Mouse (Mus musculus) myocyte (in vitro differentiated cells): ENCODE measurements at regions not wholly inside any gene's neighbourhood (a gene's known extent, or its start where the extent isn't known, plus 50 kb on each side); places are given as distances from the start of the nearest gene placed in this dataset.

Source experiments
- H3K27me3 ChIP-seq: one replicate; pipeline ENCODE4 v1.6.1; 2011; ENCODE audit not compliant: control insufficient read depth, insufficient read depth, insufficient read length
- H3K36me3 ChIP-seq: one replicate; pipeline ENCODE4 v1.6.1; 2011; ENCODE audit not compliant: control insufficient read depth, insufficient read depth
- H3K4me2 ChIP-seq: one replicate; pipeline ENCODE4 v1.6.1; 2011; ENCODE audit warnings: low read depth, control low read depth
- H3K4me3 ChIP-seq: one replicate; pipeline ENCODE4 v1.5.1; 2011; ENCODE audit warnings: mild to moderate bottlenecking, control low read depth, moderate library complexity
- H3K79me2 ChIP-seq: one replicate; pipeline ENCODE4 v1.6.1; 2011; ENCODE audit not compliant: control insufficient read depth, insufficient read depth
- H3ac ChIP-seq: one replicate; pipeline ENCODE4 v1.6.1; 2011; ENCODE audit not compliant: control insufficient read depth, insufficient read length
- E2F4 ChIP-seq: IDR thresholded peaks from one replicate; pipeline ENCODE4 v1.6.1; 2011; ENCODE audit warnings: mild to moderate bottlenecking, control low read depth, moderate library complexity; ENCODE audit not compliant: insufficient read depth
- MAX ChIP-seq: IDR thresholded peaks from one replicate; pipeline ENCODE4 v1.6.1; 2011; ENCODE audit warnings: low read depth, mild to moderate bottlenecking, control low read depth
- MYOD1 ChIP-seq, 3 experiments: IDR thresholded peaks; one replicate each; pipeline ENCODE4 v1.6.1; 2011; ENCODE audit warnings: control low read depth in 2 of 3, low read depth in 2 of 3, mild to moderate bottlenecking in 2 of 3, moderate library complexity in 1 of 3; ENCODE audit not compliant: insufficient read length in 2 of 3, control insufficient read depth in 1 of 3
- MYOG ChIP-seq, 3 experiments: IDR thresholded peaks; one replicate each; pipeline ENCODE4 v1.6.1; 2011; ENCODE audit warnings: control low read depth in 2 of 3, low read depth in 2 of 3, mild to moderate bottlenecking in 2 of 3; ENCODE audit not compliant: insufficient read length in 2 of 3, control insufficient read depth in 1 of 3, insufficient read depth in 1 of 3
- POLR2A ChIP-seq: IDR thresholded peaks from one replicate; pipeline ENCODE4 v1.6.1; 2011; ENCODE audit warnings: low read depth, mild to moderate bottlenecking, control low read depth, moderate library complexity; ENCODE audit not compliant: insufficient read length
- POLR2AphosphoS2 ChIP-seq: IDR thresholded peaks from one replicate; pipeline ENCODE4 v1.6.1; 2011; ENCODE audit warnings: low read depth, control low read depth; ENCODE audit not compliant: insufficient read length
- REST ChIP-seq: IDR thresholded peaks from one replicate; pipeline ENCODE4 v1.6.1; 2011; ENCODE audit warnings: mild to moderate bottlenecking, control low read depth, moderate library complexity; ENCODE audit not compliant: insufficient read depth, insufficient read length
- SRF ChIP-seq: IDR thresholded peaks from one replicate; pipeline ENCODE4 v1.6.1; 2011; ENCODE audit warnings: low read depth; ENCODE audit not compliant: control insufficient read depth, insufficient read length
- TCF12 ChIP-seq: IDR thresholded peaks from one replicate; pipeline ENCODE4 v1.6.1; 2011; ENCODE audit warnings: mild to moderate bottlenecking, control low read depth; ENCODE audit not compliant: poor library complexity, insufficient read depth, severe bottlenecking
- TCF3 ChIP-seq: IDR thresholded peaks from one replicate; pipeline ENCODE4 v1.6.1; 2011; ENCODE audit warnings: low read depth, control low read depth; ENCODE audit not compliant: insufficient read length
- USF1 ChIP-seq: IDR thresholded peaks from one replicate; pipeline ENCODE4 v1.6.1; 2011; ENCODE audit warnings: low read depth, mild to moderate bottlenecking, control low read depth, moderate library complexity

DNA sequence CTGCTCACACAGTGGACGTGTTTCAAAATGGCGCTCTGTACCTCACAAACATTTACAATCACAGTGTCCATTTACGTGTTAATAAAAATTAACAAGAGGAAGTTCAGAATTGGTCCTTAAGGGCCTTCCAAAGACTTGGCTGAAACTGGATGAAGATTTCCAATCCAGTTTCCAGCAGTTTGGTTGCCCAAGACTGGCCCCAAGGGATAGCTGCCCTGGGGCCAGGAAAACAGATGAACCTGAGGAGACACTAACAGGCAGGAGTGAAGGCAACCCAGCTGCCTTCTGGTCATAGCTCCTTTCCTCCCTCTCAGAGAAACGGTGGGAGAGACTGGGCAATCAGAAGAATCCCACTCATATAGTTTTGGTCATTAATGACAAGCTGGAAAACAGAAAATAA is 102.6 kb upstream of the Dyrk2 start:
- Histone ChIP-seq H3K36me3 (no peaks in the 10 kb centered on the region), H3K4me2 (no peak overlapping the region), H3K4me3 (no peak overlapping the region), H3K79me2 (no peaks in the 10 kb centered on the region), H3K27me3 (no peaks in the 10 kb centered on the region), H3ac (no peak overlapping the region)
- TF ChIP-seq TCF3 = no peak
- TF ChIP-seq MAX = no peak
- no peak for TF ChIP-seq MYOD1 (IDR thresholded peaks at IDR 0.05; ENCODE audit: control insufficient read depth in 1 of 3, insufficient read length in 2 of 3, low read depth in 2 of 3)
- TF ChIP-seq POLR2A = no peak
- no peak for TF ChIP-seq SRF
- no peak for TF ChIP-seq POLR2AphosphoS2

GRCm38 (mm10) chr10:118970457-118971175 is 100.6 kb upstream of the Dyrk2 start:
- Histone ChIP-seq H3K79me2 (no peaks in the 10 kb centered on the region), H3ac (no peak overlapping the region), H3K4me2 (no peak overlapping the region), H3K4me3 (no peak overlapping the region), H3K36me3 (no peaks in the 10 kb centered on the region), H3K27me3 (no peaks in the 10 kb centered on the region)
- no peak for TF ChIP-seq TCF12
- TF ChIP-seq REST = no peak
- no peak for TF ChIP-seq SRF
- no peak for TF ChIP-seq E2F4
- TF ChIP-seq POLR2AphosphoS2 = no peak
- no peak for TF ChIP-seq MAX
- no peak for TF ChIP-seq MYOG (IDR thresholded peaks at IDR 0.05; ENCODE audit: control insufficient read depth in 1 of 3, insufficient read depth in 1 of 3, insufficient read length in 2 of 3, low read depth in 2 of 3)
- TF ChIP-seq MYOD1 (IDR thresholded peaks at IDR 0.05; ENCODE audit: control insufficient read depth in 1 of 3, insufficient read length in 2 of 3, low read depth in 2 of 3) = no peak

DNA sequence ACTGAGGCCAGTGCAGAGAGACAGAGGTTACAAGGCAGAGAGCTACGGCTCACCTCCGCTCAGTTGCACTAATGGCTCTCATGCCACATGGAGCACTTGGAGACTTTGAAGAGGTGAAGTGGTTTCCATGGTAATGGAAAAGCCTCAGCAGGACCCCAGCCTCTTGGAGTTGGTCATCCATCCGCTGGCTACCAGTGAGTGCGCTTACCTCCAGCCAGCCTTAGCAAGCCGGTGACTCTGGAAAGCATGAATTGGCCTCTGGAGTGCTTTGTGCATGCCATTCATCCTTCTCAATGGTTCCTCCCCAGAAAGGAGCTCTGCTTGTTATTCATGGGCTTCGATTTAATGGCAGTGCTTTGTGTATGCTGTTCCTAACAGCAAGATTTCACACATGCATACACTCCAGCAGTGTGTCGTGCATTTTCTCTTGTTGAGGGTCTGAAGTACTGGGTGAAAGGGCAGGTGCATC is 91.7 kb upstream of the Dyrk2 start:
- H3K27me3 ChIP-seq = no peaks in the 10 kb centered on the region
- no peaks in the 10 kb centered on the region for H3K79me2 ChIP-seq
- H3K36me3 ChIP-seq = no peaks in the 10 kb centered on the region
- no peak overlapping the region for H3K4me2 ChIP-seq
- TF ChIP-seq TCF12 (no peak), TCF3 (no peak), E2F4 (no peak)
- no peak overlapping the region for H3ac ChIP-seq
- no peak overlapping the region for H3K4me3 ChIP-seq

GRCm38 (mm10) chr10:118960076-118960475 is 90.1 kb upstream of the Dyrk2 start:
- no peak overlapping the region for H3ac ChIP-seq
- H3K36me3 ChIP-seq = no peaks in the 10 kb centered on the region
- H3K4me2 ChIP-seq = no peak overlapping the region
- no peaks in the 10 kb centered on the region for H3K27me3 ChIP-seq
- no peak overlapping the region for H3K4me3 ChIP-seq
- no peaks in the 10 kb centered on the region for H3K79me2 ChIP-seq
- no peak for TF ChIP-seq TCF3
- TF ChIP-seq SRF = no peak
- no peak for TF ChIP-seq REST
- no peak for TF ChIP-seq USF1
- no peak for TF ChIP-seq MYOG (IDR thresholded peaks at IDR 0.05; ENCODE audit: control insufficient read depth in 1 of 3, insufficient read depth in 1 of 3, insufficient read length in 2 of 3, low read depth in 2 of 3)
- no peak for TF ChIP-seq MYOD1 (IDR thresholded peaks at IDR 0.05; ENCODE audit: control insufficient read depth in 1 of 3, insufficient read length in 2 of 3, low read depth in 2 of 3)
- TF ChIP-seq MAX = no peak
- no peak for TF ChIP-seq POLR2AphosphoS2
- no peak for TF ChIP-seq TCF12

- no peak for TF ChIP-seq MYOG (IDR thresholded peaks at IDR 0.05; ENCODE audit: control insufficient read depth in 1 of 3, insufficient read depth in 1 of 3, insufficient read length in 2 of 3, low read depth in 2 of 3)
- TF ChIP-seq SRF = no peak
- no peaks in the 10 kb centered on the region for H3K27me3 ChIP-seq
- no peaks in the 10 kb centered on the region for H3K79me2 ChIP-seq
- no peak overlapping the region for H3ac ChIP-seq
- H3K4me3 ChIP-seq = no peak overlapping the region
- no peaks in the 10 kb centered on the region for H3K36me3 ChIP-seq
- no peak overlapping the region for H3K4me2 ChIP-seq
Observed at GRCm38 (mm10) chr10:118959623-118960022, 89.6 kb upstream of the Dyrk2 start.
